Mouse (Mus musculus) heart, adult 2 months (tissue): ENCODE results near the gene St7l.

Experiments
- EP300 ChIP-seq: fragments of 200-500 bp; IDR thresholded peaks from 2 replicates; pipeline ENCODE4 v1.6.1; 2011; ENCODE audit warnings: low read depth, low read length, control low read depth; ENCODE audit not compliant: insufficient read depth
- POLR2A ChIP-seq: fragments of 200-500 bp; IDR thresholded peaks from 2 replicates; pipeline ENCODE4 v1.6.1; 2011; ENCODE audit warnings: mild to moderate bottlenecking, low read depth, low read length, control low read depth; ENCODE audit not compliant: insufficient read depth

GRCm38 (mm10) chr3:104967548-104968300, 103.9 kb downstream of the St7l start:
- TF ChIP-seq POLR2A (no peak), EP300 (no peak)
